Mouse (Mus musculus): ENCODE measurements around the gene Sost. TPM values are rescaled to one million over a fixed set of nuclear protein-coding genes. Genes with fewer than 3 reads are reported as not detected.
A peak's percentile ranks its signal among the peaks of the same experiment; 100 is the strongest.

The Sost gene
- polyA plus RNA-seq, 1 experiment from 2014 or later = 0.12 TPM

- H3K4me2 ChIP-seq (ENCODE audit: low read depth, low read length) = no peak overlapping the region
- 57% methylated on average over 9 of the region's 9 CpGs for WGBS
- H3K4me3 ChIP-seq (ENCODE audit: low read length) = no peak overlapping the region
- 0 out of 2 replicates have a peak overlapping the region, but pooled peaks have one; percentile 2 for H3K27ac ChIP-seq (ENCODE audit: low read length)
- peak; percentile 60; the same call in 1 of the 2 replicates for ATAC-seq
- no peaks in the 10 kb centered on the region for H3K9me3 ChIP-seq (ENCODE audit: control insufficient read depth, low read length)
- H3K27me3 ChIP-seq (replicated peaks; ENCODE audit: control insufficient read depth, insufficient read depth, low read length) = no peaks in the 10 kb centered on the region
- H3K9ac ChIP-seq (ENCODE audit: low read depth, low read length) = no peak overlapping the region
- no peaks in the 10 kb centered on the region for H3K4me1 ChIP-seq (ENCODE audit: control insufficient read depth, insufficient read depth, low read length)
- H3K36me3 ChIP-seq (ENCODE audit: control insufficient read depth, insufficient read depth, low read length) = no peaks in the 10 kb centered on the region; the same call in 1 of the 2 replicates
These were observed 39.5 kb upstream of the Sost start for GRCm38 (mm10) chr11:102006271-102006670.

DNA sequence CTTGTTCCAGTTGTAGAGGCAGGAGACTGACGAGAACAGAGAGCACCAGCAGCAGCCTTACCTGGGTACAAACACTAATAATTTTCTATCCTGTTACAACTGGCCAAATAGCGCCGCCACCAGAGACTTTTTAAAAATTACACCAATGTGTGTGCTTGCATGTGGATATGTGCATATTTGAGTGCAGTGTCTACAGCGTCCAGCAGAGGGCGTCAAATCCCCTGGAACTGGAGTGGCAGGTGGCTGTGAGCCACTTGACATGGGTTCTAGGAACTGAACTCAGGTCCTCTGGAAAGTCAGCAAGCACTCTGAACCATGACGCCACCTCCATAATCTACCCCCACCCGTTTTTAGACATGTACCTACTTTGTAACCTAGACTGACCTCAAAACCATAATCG lies 37.4 kb upstream of the Sost start:
- no peaks in the 10 kb centered on the region for H3K4me1 ChIP-seq (ENCODE audit: control insufficient read depth, insufficient read depth, low read length)
- H3K27ac ChIP-seq (ENCODE audit: low read length) = no peak overlapping the region
- WGBS = 91% methylated on average over 8 of the region's 8 CpGs
- H3K9ac ChIP-seq (ENCODE audit: low read depth, low read length) = no peak overlapping the region
- no peak for ATAC-seq
- H3K4me3 ChIP-seq (ENCODE audit: low read length) = no peak overlapping the region
- no peaks in the 10 kb centered on the region for H3K27me3 ChIP-seq (replicated peaks; ENCODE audit: control insufficient read depth, insufficient read depth, low read length)
- H3K36me3 ChIP-seq (ENCODE audit: control insufficient read depth, insufficient read depth, low read length) = no peaks in the 10 kb centered on the region; the same call in 1 of the 2 replicates
- no peaks in the 10 kb centered on the region for H3K9me3 ChIP-seq (ENCODE audit: control insufficient read depth, low read length)
- H3K4me2 ChIP-seq (ENCODE audit: low read depth, low read length) = no peak overlapping the region

DNA sequence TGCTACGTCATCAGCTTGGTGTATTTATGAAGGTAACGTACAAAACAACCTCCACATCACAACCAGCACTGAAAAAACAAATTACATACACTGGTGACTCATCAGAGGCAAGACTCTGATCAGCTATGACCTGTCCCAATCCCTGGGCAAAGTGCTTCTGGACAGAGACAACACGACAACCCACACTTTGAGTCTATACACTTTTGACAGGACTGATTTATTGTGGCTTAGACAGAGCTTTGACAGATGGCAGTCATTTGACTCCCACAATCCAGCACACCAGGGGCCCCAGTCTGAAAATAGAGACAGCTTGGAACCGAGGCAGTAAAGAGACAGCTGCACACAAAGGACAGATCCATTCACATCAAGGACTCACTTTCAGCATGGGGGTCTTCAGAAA lies 32.7 kb upstream of the Sost start:
- H3K36me3 ChIP-seq (ENCODE audit: control insufficient read depth, insufficient read depth, low read length) = no peaks in the 10 kb centered on the region; the same call in 1 of the 2 replicates
- H3K9me3 ChIP-seq (ENCODE audit: control insufficient read depth, low read length) = no peaks in the 10 kb centered on the region
- peak; percentile 79 for ATAC-seq
- no peak overlapping the region for H3K9ac ChIP-seq (ENCODE audit: low read depth, low read length)
- no peak overlapping the region for H3K4me2 ChIP-seq (ENCODE audit: low read depth, low read length)
- H3K27me3 ChIP-seq (replicated peaks; ENCODE audit: control insufficient read depth, insufficient read depth, low read length) = no peaks in the 10 kb centered on the region
- H3K4me1 ChIP-seq (ENCODE audit: control insufficient read depth, insufficient read depth, low read length) = peaks cover 10% of the 10 kb centered on the region; the same call in 1 of the 2 replicates
- 53% methylated on average over 4 of the region's 4 CpGs for WGBS
- no peak overlapping the region for H3K27ac ChIP-seq (ENCODE audit: low read length)
- H3K4me3 ChIP-seq (ENCODE audit: low read length) = no peak overlapping the region

DNA sequence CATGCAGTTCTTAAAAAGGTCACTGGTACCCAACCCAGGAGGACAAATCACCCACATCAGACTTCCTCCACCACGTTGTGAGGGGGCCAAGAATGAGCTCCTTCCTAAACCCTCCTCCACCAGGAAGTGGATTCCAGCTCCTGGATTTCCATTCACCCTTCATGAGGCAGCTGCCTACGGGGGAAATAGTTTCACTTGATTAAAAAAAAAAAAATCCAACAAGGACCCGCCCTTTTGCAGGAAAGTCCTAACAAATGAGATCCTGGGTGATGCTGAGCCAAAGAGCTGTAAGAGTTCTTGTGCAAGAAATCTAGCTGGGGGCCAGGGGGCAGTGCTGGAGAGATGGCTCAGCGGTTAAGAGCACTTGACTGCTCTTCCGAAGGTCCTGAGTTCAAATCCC lies 31.4 kb upstream of the Sost start:
- Histone ChIP-seq H3K4me3 (ENCODE audit: low read length) (no peak overlapping the region), H3K27me3 (replicated peaks; ENCODE audit: control insufficient read depth, insufficient read depth, low read length) (no peaks in the 10 kb centered on the region), H3K36me3 (ENCODE audit: control insufficient read depth, insufficient read depth, low read length) (no peaks in the 10 kb centered on the region), H3K9ac (ENCODE audit: low read depth, low read length) (no peak overlapping the region), H3K9me3 (ENCODE audit: control insufficient read depth, low read length) (no peaks in the 10 kb centered on the region), H3K27ac (ENCODE audit: low read length) (0 out of 2 replicates have a peak overlapping the region, but pooled peaks have one; percentile 11), H3K4me1 (ENCODE audit: control insufficient read depth, insufficient read depth, low read length) (peaks cover 10% of the 10 kb centered on the region; the same call in 1 of the 2 replicates), H3K4me2 (ENCODE audit: low read depth, low read length) (no peak overlapping the region)
- 45% methylated on average over 5 of the region's 5 CpGs for WGBS
- no peak for ATAC-seq

- ATAC-seq = no peak
- 87% methylated on average over 7 of the region's 7 CpGs for WGBS
- no peaks in the 10 kb centered on the region for H3K27me3 ChIP-seq (replicated peaks; ENCODE audit: control insufficient read depth, insufficient read depth, low read length)
- H3K9ac ChIP-seq (ENCODE audit: low read depth, low read length) = no peak overlapping the region
- H3K4me3 ChIP-seq (ENCODE audit: low read length) = no peak overlapping the region
- H3K36me3 ChIP-seq (ENCODE audit: control insufficient read depth, insufficient read depth, low read length) = no peaks in the 10 kb centered on the region
- peaks cover 10% of the 10 kb centered on the region; the same call in 1 of the 2 replicates for H3K4me1 ChIP-seq (ENCODE audit: control insufficient read depth, insufficient read depth, low read length)
- no peak overlapping the region for H3K27ac ChIP-seq (ENCODE audit: low read length)
- H3K4me2 ChIP-seq (ENCODE audit: low read depth, low read length) = no peak overlapping the region
- no peaks in the 10 kb centered on the region for H3K9me3 ChIP-seq (ENCODE audit: control insufficient read depth, low read length)
These were observed 29.1 kb upstream of the Sost start for GRCm38 (mm10) chr11:101995938-101996337.

GRCm38 (mm10) chr11:101994100-101994499 lies 27.3 kb upstream of the Sost start:
- peaks cover 10% of the 10 kb centered on the region; the same call in 1 of the 2 replicates for H3K4me1 ChIP-seq (ENCODE audit: control insufficient read depth, insufficient read depth, low read length)
- no peak overlapping the region for H3K4me3 ChIP-seq (ENCODE audit: low read length)
- no peak for ATAC-seq
- no peaks in the 10 kb centered on the region for H3K9me3 ChIP-seq (ENCODE audit: control insufficient read depth, low read length)
- H3K27me3 ChIP-seq (replicated peaks; ENCODE audit: control insufficient read depth, insufficient read depth, low read length) = no peaks in the 10 kb centered on the region
- no peaks in the 10 kb centered on the region for H3K36me3 ChIP-seq (ENCODE audit: control insufficient read depth, insufficient read depth, low read length)
- no peak overlapping the region for H3K9ac ChIP-seq (ENCODE audit: low read depth, low read length)
- 67% methylated on average over 8 of the region's 8 CpGs for WGBS
- no peak overlapping the region for H3K4me2 ChIP-seq (ENCODE audit: low read depth, low read length)
- H3K27ac ChIP-seq (ENCODE audit: low read length) = no peak overlapping the region

GRCm38 (mm10) chr11:101992411-101992810 lies 25.6 kb upstream of the Sost start:
- no peak overlapping the region for H3K27ac ChIP-seq (ENCODE audit: low read length)
- no peak for ATAC-seq
- 88% methylated on average over 7 of the region's 7 CpGs for WGBS

GRCm38 (mm10) chr11:101991813-101992212 lies 25.0 kb upstream of the Sost start:
- Histone ChIP-seq H3K4me3 (ENCODE audit: low read length) (no peak overlapping the region), H3K27me3 (replicated peaks; ENCODE audit: control insufficient read depth, insufficient read depth, low read length) (no peaks in the 10 kb centered on the region), H3K27ac (ENCODE audit: low read length) (no peak overlapping the region), H3K36me3 (ENCODE audit: control insufficient read depth, insufficient read depth, low read length) (no peaks in the 10 kb centered on the region), H3K4me1 (ENCODE audit: control insufficient read depth, insufficient read depth, low read length) (peaks cover 3% of the 10 kb centered on the region; the same call in 1 of the 2 replicates), H3K9me3 (ENCODE audit: control insufficient read depth, low read length) (no peaks in the 10 kb centered on the region), H3K9ac (ENCODE audit: low read depth, low read length) (no peak overlapping the region), H3K4me2 (ENCODE audit: low read depth, low read length) (no peak overlapping the region)
- 79% methylated on average over 3 of the region's 3 CpGs for WGBS
- ATAC-seq = no peak

More at GRCm38 (mm10) chr11:101992411-101992810, 25.6 kb upstream of the Sost start:
- no peak overlapping the region for H3K9ac ChIP-seq (ENCODE audit: low read depth, low read length)
- H3K9me3 ChIP-seq (ENCODE audit: control insufficient read depth, low read length) = no peaks in the 10 kb centered on the region
- H3K27me3 ChIP-seq (replicated peaks; ENCODE audit: control insufficient read depth, insufficient read depth, low read length) = no peaks in the 10 kb centered on the region
- no peak overlapping the region for H3K4me2 ChIP-seq (ENCODE audit: low read depth, low read length)
- H3K36me3 ChIP-seq (ENCODE audit: control insufficient read depth, insufficient read depth, low read length) = no peaks in the 10 kb centered on the region
- H3K4me3 ChIP-seq (ENCODE audit: low read length) = no peak overlapping the region
- H3K4me1 ChIP-seq (ENCODE audit: control insufficient read depth, insufficient read depth, low read length) = peaks cover 3% of the 10 kb centered on the region; the same call in 1 of the 2 replicates

- Histone ChIP-seq H3K9ac (ENCODE audit: low read depth, low read length) (no peak overlapping the region), H3K36me3 (ENCODE audit: control insufficient read depth, insufficient read depth, low read length) (no peaks in the 10 kb centered on the region), H3K27me3 (replicated peaks; ENCODE audit: control insufficient read depth, insufficient read depth, low read length) (no peaks in the 10 kb centered on the region), H3K4me1 (ENCODE audit: control insufficient read depth, insufficient read depth, low read length) (peaks cover 3% of the 10 kb centered on the region; the same call in 1 of the 2 replicates), H3K4me2 (ENCODE audit: low read depth, low read length) (no peak overlapping the region), H3K9me3 (ENCODE audit: control insufficient read depth, low read length) (no peaks in the 10 kb centered on the region), H3K4me3 (ENCODE audit: low read length) (no peak overlapping the region), H3K27ac (ENCODE audit: low read length) (no peak overlapping the region)
- 91% methylated on average over 3 of the region's 3 CpGs for WGBS
- no peak for ATAC-seq
These were observed 23.4 kb upstream of the Sost start for GRCm38 (mm10) chr11:101990244-101990643.

DNA sequence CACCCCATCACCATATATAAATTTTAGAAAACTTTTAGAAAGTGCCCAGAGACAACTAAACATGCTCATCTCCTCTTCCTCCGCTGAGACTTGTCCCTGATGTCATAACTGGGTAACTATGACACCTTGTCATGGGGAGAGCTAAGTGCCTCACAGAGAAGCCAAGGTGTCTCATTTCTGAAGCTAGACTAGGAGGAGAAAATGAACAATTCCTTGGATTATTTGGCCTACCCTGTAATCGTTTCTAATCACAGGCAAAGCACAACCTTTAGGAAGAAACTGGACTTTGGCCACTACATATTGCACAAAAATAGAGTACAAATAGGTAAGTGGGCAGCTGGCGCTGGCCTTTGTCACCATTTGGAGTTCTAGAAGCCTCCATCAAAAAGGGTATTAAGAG lies 20.1 kb upstream of the Sost start, which contains the start of gene Dusp3:
TSS of gene Dusp3 (minus strand) at position 101 of the 400 bp plus-strand sequence.
- WGBS = 80% methylated on average over 3 of the region's 3 CpGs
- H3K9me3 ChIP-seq (ENCODE audit: control insufficient read depth, low read length) = no peaks in the 10 kb centered on the region
- no peak within 1 kb of the TSS; the same call in 1 of the 2 replicates for H3K27ac ChIP-seq (ENCODE audit: low read length)
- no peaks in the 10 kb centered on the region for H3K36me3 ChIP-seq (ENCODE audit: control insufficient read depth, insufficient read depth, low read length)
- no peaks in the 10 kb centered on the region for H3K27me3 ChIP-seq (replicated peaks; ENCODE audit: control insufficient read depth, insufficient read depth, low read length)
- H3K4me2 ChIP-seq (ENCODE audit: low read depth, low read length) = 0 out of 2 replicates have a peak within 1 kb of the TSS, but pooled peaks have one; percentile 21
- peaks cover 17% of the 10 kb centered on the region for H3K4me1 ChIP-seq (ENCODE audit: control insufficient read depth, insufficient read depth, low read length)
- no peak within 1 kb of the TSS for H3K9ac ChIP-seq (ENCODE audit: low read depth, low read length)
- no peak for ATAC-seq
- 0 out of 2 replicates have a peak within 1 kb of the TSS, but pooled peaks have one; percentile 7 for H3K4me3 ChIP-seq (ENCODE audit: low read length)
